Mouse (Mus musculus) liver, embryonic 14.5 days (tissue): ENCODE data around the gene Dnhd1. TPM values are rescaled to one million over a fixed set of nuclear protein-coding genes. Genes with fewer than 3 reads are reported as not detected.

Experiments
- ATAC-seq: fragments of 200-750 bp; cut with Nextera tagmentation; 2 replicates; pipeline ENCODE4 v1.8.0; 2017; ENCODE audit warnings: moderate number of reproducible peaks, mild to moderate bottlenecking, moderate library complexity; ENCODE audit not compliant: insufficient read depth
- DNase-seq, 3 experiments: peaks; one replicate each; pipeline ENCODE4 v3.0.0-alpha.2; 2012 to 2013; ENCODE audit warnings: low read depth in 3 of 3, low spot score in 3 of 3
- H3K27ac ChIP-seq: fragments of 300-500 bp; sonication (generic); 2 replicates; pipeline ENCODE4 v1.5.1; 2014; ENCODE audit warnings: moderate library complexity, mild to moderate bottlenecking, control low read depth, inconsistent platforms
- H3K27me3 ChIP-seq: fragments of 300-500 bp; sonication (generic); 2 replicates; pipeline ENCODE4 v1.6.1; 2014; ENCODE audit warnings: mild to moderate bottlenecking, low read length, moderate library complexity; ENCODE audit not compliant: control insufficient read depth, insufficient read depth
- H3K36me3 ChIP-seq: fragments of 300-500 bp; sonication (generic); replicated peaks from 2 replicates; pipeline ENCODE4 v1.6.1; 2014; ENCODE audit warnings: low read depth; ENCODE audit not compliant: control insufficient read depth, insufficient read depth
- H3K4me1 ChIP-seq, 2 experiments: fragments of 200-500 bp in 1 of 2; fragments of 300-500 bp in 1 of 2; sonication (generic) in 1 of 2; replicated peaks; 2 replicates each; pipeline ENCODE4 v1.6.1; 2012 to 2014; ENCODE audit warnings: antibody characterized with exemption in 1 of 2, inconsistent platforms in 1 of 2, low read length in 1 of 2; ENCODE audit not compliant: control insufficient read depth in 2 of 2, insufficient read depth in 2 of 2
- H3K4me2 ChIP-seq: fragments of 300-500 bp; sonication (generic); 2 replicates; pipeline ENCODE4 v1.6.1; 2014; ENCODE audit warnings: low read depth, mild to moderate bottlenecking, control low read depth, moderate library complexity
- H3K4me3 ChIP-seq, 2 experiments: fragments of 200-500 bp in 1 of 2; fragments of 300-500 bp in 1 of 2; sonication (generic) in 1 of 2; 2 replicates each; pipeline ENCODE4 v1.5.1; 2012 to 2014; ENCODE audit warnings: low read depth in 2 of 2, low read length in 2 of 2, mild to moderate bottlenecking in 2 of 2, control low read depth in 1 of 2, inconsistent platforms in 1 of 2, moderate library complexity in 1 of 2; ENCODE audit not compliant: insufficient read depth in 1 of 2
- H3K9ac ChIP-seq: fragments of 300-500 bp; sonication (generic); replicated peaks from 2 replicates; pipeline ENCODE4 v1.6.1; 2014; ENCODE audit warnings: mild to moderate bottlenecking, control low read depth, moderate library complexity
- H3K9me3 ChIP-seq: fragments of 300-500 bp; sonication (generic); 2 replicates; pipeline ENCODE4 v1.6.1; 2016; ENCODE audit warnings: low read length, mixed read lengths; ENCODE audit not compliant: control insufficient read depth
- CTCF ChIP-seq: IDR thresholded peaks from 2 replicates; pipeline ENCODE4 v1.5.1; 2016; ENCODE audit warnings: antibody characterized with exemption, low read depth, control low read depth
- EP300 ChIP-seq: IDR thresholded peaks from 2 replicates; pipeline ENCODE4 v1.6.1; 2016; ENCODE audit warnings: antibody characterized with exemption, low read depth
- WGBS: fragments of 180-500 bp; shearing (Covaris S2); extraction: QIAGEN DNeasy Blood & Tissue Kit; methylation state at CpG from one replicate; pipeline ENCODE4 v1.1.7; 2014; ENCODE audit not compliant: insufficient replicate concordance; 5-methylcytosine and 5-hydroxymethylcytosine counted together
- polyA plus RNA-seq, 2 experiments: library from polyadenylated mRNA; depleted of rRNA in 1 of 2; stranded (reverse) in 1 of 2; unstranded in 1 of 2; fragments of >200 nt; fragmentation: Nextera tagmentation in 1 of 2; extraction: Ambion mirVana in 1 of 2; gene quantifications; 2 replicates each; pipeline versions ENCODE4 v1.2.1 to v1.2.3; 2012 to 2014

Gene Dnhd1
- polyA plus RNA-seq, 2 experiments = 0.11 to 0.57 TPM

GRCm38 (mm10) chr7:105639756-105640155 is 10.9 kb upstream of the Dnhd1 start, which contains the start of gene Timm10b:
Gene Timm10b (plus strand): TSS chr7:105640056.
- Histone ChIP-seq H3K36me3 (peaks cover 7% of the 10 kb centered on the region), H3K27ac (peak within 1 kb of the TSS; percentile 59), H3K4me3 (peak within 1 kb of the TSS; percentile 87 to 94), H3K4me2 (peak within 1 kb of the TSS; percentile 95), H3K9ac (peak within 1 kb of the TSS; percentile 84), H3K9me3 (no peaks in the 10 kb centered on the region), H3K4me1 (peaks cover 4 to 11% of the 10 kb centered on the region in 2 experiments), H3K27me3 (no peaks in the 10 kb centered on the region)
- ATAC-seq = peak; percentile 14
- TF ChIP-seq CTCF = no peak
- no peak for TF ChIP-seq EP300
- WGBS = 4% methylated on average over 2 of the region's 2 CpGs
- no peak for DNase-seq

- peak within 1 kb of the TSS; percentile 87 to 94 for H3K4me3 ChIP-seq
- H3K9ac ChIP-seq = peak within 1 kb of the TSS; percentile 84
- no peaks in the 10 kb centered on the region for H3K27me3 ChIP-seq
- H3K4me2 ChIP-seq = peak within 1 kb of the TSS; percentile 95
- H3K9me3 ChIP-seq = no peaks in the 10 kb centered on the region
- peak within 1 kb of the TSS; percentile 59 for H3K27ac ChIP-seq
- under 1% methylated on average over 45 of the region's 45 CpGs for WGBS
- peak; percentile 95 for ATAC-seq
- H3K4me1 ChIP-seq = peaks cover 4 to 11% of the 10 kb centered on the region in 2 experiments
- H3K36me3 ChIP-seq = peaks cover 7% of the 10 kb centered on the region
- peak; percentile 96 to 97 (median 96) for DNase-seq
- TF ChIP-seq EP300 (no peak), CTCF (0 out of 2 replicates have a peak, but pooled peaks have one; percentile 5)
Measured at GRCm38 (mm10) chr7:105640233-105640893, 10.3 kb upstream of the Dnhd1 start, which contains the start of the genes Arfip2 and Gm45799. Gene Arfip2 (minus strand): TSS chr7:105640416. Gene Gm45799 (plus strand): TSS chr7:105640552.

- Histone ChIP-seq H3K9ac (peak overlapping the region; percentile 84), H3K27ac (peak overlapping the region; percentile 59), H3K4me2 (peak overlapping the region; percentile 95), H3K36me3 (peaks cover 7% of the 10 kb centered on the region), H3K9me3 (no peaks in the 10 kb centered on the region), H3K27me3 (no peaks in the 10 kb centered on the region), H3K4me3 (peak overlapping the region; percentile 87 to 94), H3K4me1 (peaks cover 4 to 11% of the 10 kb centered on the region in 2 experiments)
- TF ChIP-seq CTCF (peak; percentile 10; the same call in 1 of the 2 replicates), EP300 (no peak)
- DNase-seq (no peak), ATAC-seq (peak; percentile 27)
- 0% methylated on average over 18 of the region's 18 CpGs for WGBS
Measured at GRCm38 (mm10) chr7:105640894-105641255, 9.8 kb upstream of the Dnhd1 start.

GRCm38 (mm10) chr7:105641936-105642335 is 8.7 kb upstream of the Dnhd1 start:
- no peaks in the 10 kb centered on the region for H3K27me3 ChIP-seq
- H3K9ac ChIP-seq = no peak overlapping the region; the same call in 1 of the 2 replicates
- H3K9me3 ChIP-seq = no peaks in the 10 kb centered on the region
- H3K27ac ChIP-seq = no peak overlapping the region
- H3K4me2 ChIP-seq = peak overlapping the region; percentile 95
- no peak for TF ChIP-seq EP300
- no peak for TF ChIP-seq CTCF
- peaks cover 4 to 11% of the 10 kb centered on the region in 2 experiments for H3K4me1 ChIP-seq
- H3K4me3 ChIP-seq = no peak overlapping the region
- ATAC-seq (no peak), DNase-seq (no peak)
- H3K36me3 ChIP-seq = peaks cover 7% of the 10 kb centered on the region
- 37% methylated on average over 3 of the region's 3 CpGs for WGBS

GRCm38 (mm10) chr7:105685541-105686197 is 35.0 kb downstream of the Dnhd1 start:
- WGBS = 25% methylated on average over 13 of the region's 13 CpGs
- H3K36me3 ChIP-seq = no peaks in the 10 kb centered on the region
- H3K4me3 ChIP-seq = no peak overlapping the region
- no peak overlapping the region for H3K9ac ChIP-seq
- ATAC-seq (no peak), DNase-seq (no peak)
- no peak overlapping the region for H3K27ac ChIP-seq
- no peaks in the 10 kb centered on the region for H3K27me3 ChIP-seq
- H3K4me2 ChIP-seq = no peak overlapping the region
- TF ChIP-seq EP300 (no peak), CTCF (no peak)
- H3K4me1 ChIP-seq = no peaks in the 10 kb centered on the region
- H3K9me3 ChIP-seq = no peaks in the 10 kb centered on the region
